Mouse (Mus musculus) ES-E14 (cell line): ENCODE data around the gene Angpt4.

Source experiments
- MAFK ChIP-seq: IDR thresholded peaks from 2 replicates; pipeline ENCODE4 v1.6.1; 2014; ENCODE audit warnings: mild to moderate bottlenecking, low read depth, low read length, inconsistent platforms; ENCODE audit not compliant: insufficient read depth
- ZC3H11A ChIP-seq: IDR thresholded peaks from 2 replicates; pipeline ENCODE4 v1.6.1; 2012; ENCODE audit warnings: low read depth, mild to moderate bottlenecking, inconsistent platforms, low read length, borderline replicate concordance

DNA sequence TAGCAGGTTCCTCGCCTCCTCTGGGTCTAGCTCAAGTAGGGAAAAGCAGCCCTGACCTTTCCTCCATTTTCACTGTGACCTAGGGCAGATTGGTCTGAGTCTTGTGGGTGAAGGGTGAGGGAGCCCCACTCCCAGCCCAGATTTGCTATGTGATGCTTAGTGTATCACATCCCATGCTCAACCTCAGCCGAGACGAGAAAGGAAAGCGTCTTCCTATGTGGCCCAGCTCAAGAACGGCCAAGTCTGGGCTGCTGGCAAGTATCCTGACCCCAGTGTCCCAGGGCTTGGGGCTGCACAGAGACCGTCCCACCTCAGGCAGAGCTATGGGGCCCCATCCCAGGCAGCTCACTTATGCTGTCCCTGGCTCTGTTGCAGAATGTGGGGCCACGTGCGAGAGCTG, 42.8 kb upstream of the Angpt4 start:
- TF ChIP-seq ZC3H11A (no peak), MAFK (no peak)
